Mouse (Mus musculus) gastrocnemius, postnatal 4 days (tissue): ENCODE results near the gene Ghrhr. TPM values are rescaled to one million over a fixed set of nuclear protein-coding genes. Genes with fewer than 3 reads are reported as not detected.

Experiments used
- DNase-seq, 2 experiments: peaks; one replicate each; pipeline ENCODE4 v3.0.0; 2021 to 2022; ENCODE audit warnings: low spot score in 2 of 2, mixed read lengths in 2 of 2
- total RNA-seq, 2 experiments: library from RNA; stranded (reverse); gene quantifications; 2 replicates each; pipeline ENCODE4 v1.2.3; 2021

The Ghrhr gene
- total RNA-seq, 2 experiments from 2014 or later: not detected

- no peak for DNase-seq
Observed at GRCm38 (mm10) chr6:55437919-55438318, 61.8 kb downstream of the Ghrhr start.

Other genes with a start within 250 kb of the Ghrhr start
- 1 to 10 TPM; 3.5 to 4.1 TPM for gene Crhr2, start 243.3 kb upstream of the Ghrhr start, total RNA-seq
- gene Inmt, start 201.3 kb upstream of the Ghrhr start, total RNA-seq: not detected
- gene Mindy4, start 172.9 kb upstream of the Ghrhr start, total RNA-seq: 1 to 10 TPM; 4.1 to 4.4 TPM
- gene Aqp1, start 39.9 kb upstream of the Ghrhr start, total RNA-seq: 100 to 1,000 TPM; 108 to 109 TPM
- 10 to 100 TPM in 1 of 2 experiments, 1 to 10 TPM in 1; 9.3 to 10.4 TPM for gene Adcyap1r1, start 75.7 kb downstream of the Ghrhr start, total RNA-seq